In the genomic region with DNA sequence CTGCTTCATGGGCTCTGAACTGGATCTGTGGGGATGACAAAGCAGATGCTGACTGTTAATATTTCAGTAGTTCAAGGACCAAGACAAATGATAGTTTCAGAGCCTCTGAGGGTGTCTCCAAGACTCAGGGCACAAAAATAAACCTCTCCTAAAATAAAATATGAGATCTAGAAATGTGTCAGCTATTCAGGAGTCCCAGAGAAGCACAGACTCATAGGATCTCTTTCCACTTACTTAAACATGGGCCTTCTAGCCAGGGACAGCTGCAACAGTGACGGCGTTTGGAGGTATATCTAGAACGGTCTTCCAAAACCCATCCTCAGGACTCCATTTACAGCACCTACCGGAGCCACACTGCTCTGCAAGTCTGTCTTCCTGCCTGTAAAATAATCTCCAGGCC, we compare ENCODE assay signal across 16 mouse cellular contexts. TPM values are rescaled to one million over a fixed set of nuclear protein-coding genes. Genes with fewer than 3 reads are reported as not detected.
"Had no signal": no experiment of that assay in that cellular context is flagged by ENCODE, and none has a peak within 500 bp of the region (broad histone marks: within the 10 kb centered on the region; RNA-seq: fewer than 3 reads in every experiment).

No protein-coding gene starts in this region.

- H3K27ac ChIP-seq: neural tube, embryonic 15.5 days; stomach, embryonic 15.5 days; stomach, postnatal 0 days had no signal

- DNase-seq: retina, postnatal 1 day; right cerebral cortex, adult 18-20 months; right cerebral cortex, postnatal 14 days; right cerebral cortex, postnatal 25 days; right cerebral cortex, postnatal 4 days; spleen, adult 18-20 months; thymus, adult 18-20 months; thymus, adult 2 months; thymus, postnatal 14 days; thymus, postnatal 25 days; thymus, postnatal 36 days; thymus, postnatal 4 days had no signal

- H3K4me3 ChIP-seq: neural tube, embryonic 15.5 days; stomach, embryonic 15.5 days had no signal

RNA-seq across cellular contexts. Expression of a gene that starts 48.0 kb away (rescaled TPM):
- total RNA-seq: neutrophil, adult 5-6 weeks had no signal
